Mouse (Mus musculus) midbrain, embryonic 13.5 days (tissue): ENCODE measurements around the gene Nt5c2. TPM values are rescaled to one million over a fixed set of nuclear protein-coding genes. Genes with fewer than 3 reads are reported as not detected.
A peak's percentile ranks its signal among the peaks of the same experiment; 100 is the strongest.

Experiments used
- ATAC-seq: fragments of 200-750 bp; cut with Nextera tagmentation; 2 replicates; pipeline ENCODE4 v1.8.0; 2017; ENCODE audit warnings: mild to moderate bottlenecking, moderate TSS enrichment, moderate library complexity
- H3K27ac ChIP-seq: fragments of 300-500 bp; sonication (generic); 2 replicates; pipeline ENCODE4 v1.5.1; 2015; ENCODE audit warnings: inconsistent platforms, mild to moderate bottlenecking, moderate library complexity
- H3K27me3 ChIP-seq: fragments of 300-500 bp; sonication (generic); 2 replicates; pipeline ENCODE4 v1.6.1; 2015; ENCODE audit warnings: mild to moderate bottlenecking, inconsistent platforms
- H3K36me3 ChIP-seq: fragments of 300-500 bp; sonication (generic); 2 replicates; pipeline ENCODE4 v1.6.1; 2015; ENCODE audit warnings: mild to moderate bottlenecking, inconsistent platforms
- H3K4me1 ChIP-seq: fragments of 300-500 bp; sonication (generic); replicated peaks from 2 replicates; pipeline ENCODE4 v1.6.1; 2015; ENCODE audit warnings: inconsistent platforms
- H3K4me2 ChIP-seq: fragments of 300-500 bp; sonication (generic); replicated peaks from 2 replicates; pipeline ENCODE4 v1.6.1; 2015; ENCODE audit warnings: moderate library complexity, mild to moderate bottlenecking, inconsistent platforms
- H3K4me3 ChIP-seq: fragments of 300-500 bp; sonication (generic); replicated peaks from 2 replicates; pipeline ENCODE4 v1.5.1; 2015; ENCODE audit warnings: mild to moderate bottlenecking, inconsistent platforms
- H3K9ac ChIP-seq: fragments of 300-500 bp; sonication (generic); replicated peaks from 2 replicates; pipeline ENCODE4 v1.6.1; 2015; ENCODE audit warnings: mild to moderate bottlenecking, inconsistent platforms
- H3K9me3 ChIP-seq: fragments of 300-500 bp; sonication (generic); 2 replicates; pipeline ENCODE4 v1.6.1; 2016; ENCODE audit warnings: mild to moderate bottlenecking, inconsistent platforms
- WGBS: fragments of 180-500 bp; shearing (Covaris S2); methylation state at CpG from one replicate; pipeline ENCODE4 v1.1.7; 2015; 5-methylcytosine and 5-hydroxymethylcytosine counted together
- polyA plus RNA-seq: library from polyadenylated mRNA; unstranded; fragments of >200 nt; fragmentation: Nextera tagmentation; extraction: Ambion mirVana; gene quantifications from 2 replicates; pipeline ENCODE4 v1.2.1, GENCODE M21; 2015

The Nt5c2 gene
- polyA plus RNA-seq, 1 experiment from 2014 or later, result 97.2 TPM

DNA sequence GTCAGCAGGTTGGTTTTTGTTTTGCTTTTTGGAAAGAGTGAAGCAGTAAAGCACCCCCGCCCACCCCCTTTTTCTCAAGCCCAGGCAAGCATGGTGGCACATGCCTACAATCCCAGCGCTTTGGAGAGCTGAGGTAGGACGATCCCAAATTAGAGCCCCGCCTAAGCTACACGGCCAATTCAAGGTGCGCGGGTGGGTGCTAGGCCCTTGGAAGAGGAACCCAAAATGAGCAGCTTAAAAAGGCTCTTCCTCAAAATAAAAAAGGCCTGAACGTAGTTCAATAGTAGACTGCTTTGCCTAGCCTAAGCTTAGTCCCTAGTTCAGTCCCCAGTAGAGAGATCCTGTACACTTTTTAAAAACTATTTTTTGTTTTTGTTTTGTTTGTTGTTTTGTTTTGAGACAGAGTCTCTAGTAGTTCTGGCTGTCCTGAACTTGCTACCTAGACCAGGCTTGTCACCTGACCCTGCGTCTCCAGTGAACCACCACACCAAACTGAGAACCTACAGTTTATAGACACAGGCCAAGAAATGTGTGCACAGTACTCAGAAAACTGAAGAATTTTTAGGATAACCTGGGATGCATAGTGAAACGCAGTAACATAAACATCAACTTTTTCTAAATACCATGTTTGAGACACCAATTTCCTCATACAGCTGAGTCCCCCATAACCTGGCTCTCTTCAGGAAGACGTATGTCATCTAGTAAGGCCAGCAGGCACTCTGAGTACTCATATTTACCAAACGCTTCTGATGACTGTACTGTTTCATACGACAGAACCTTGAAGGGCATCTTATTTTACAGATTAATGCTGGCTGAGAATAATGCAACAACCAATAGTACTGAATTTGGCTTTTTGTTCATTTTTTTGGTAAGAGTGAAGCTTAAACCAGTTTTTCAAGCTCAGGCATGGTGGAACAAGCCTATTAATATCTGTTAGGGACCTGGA lies 54.6 kb downstream of the Nt5c2 start:
- 83% methylated on average over 13 of the region's 13 CpGs for WGBS
- peak overlapping the region; percentile 99 for H3K27ac ChIP-seq
- H3K4me2 ChIP-seq, result peak overlapping the region; percentile 72
- H3K9ac ChIP-seq, result peak overlapping the region; percentile 93
- H3K36me3 ChIP-seq, result no peaks in the 10 kb centered on the region
- H3K9me3 ChIP-seq, result no peaks in the 10 kb centered on the region
- H3K27me3 ChIP-seq, result no peaks in the 10 kb centered on the region
- peaks cover 28% of the 10 kb centered on the region for H3K4me1 ChIP-seq
- ATAC-seq, result no peak
- peak overlapping the region; percentile 78 for H3K4me3 ChIP-seq

DNA sequence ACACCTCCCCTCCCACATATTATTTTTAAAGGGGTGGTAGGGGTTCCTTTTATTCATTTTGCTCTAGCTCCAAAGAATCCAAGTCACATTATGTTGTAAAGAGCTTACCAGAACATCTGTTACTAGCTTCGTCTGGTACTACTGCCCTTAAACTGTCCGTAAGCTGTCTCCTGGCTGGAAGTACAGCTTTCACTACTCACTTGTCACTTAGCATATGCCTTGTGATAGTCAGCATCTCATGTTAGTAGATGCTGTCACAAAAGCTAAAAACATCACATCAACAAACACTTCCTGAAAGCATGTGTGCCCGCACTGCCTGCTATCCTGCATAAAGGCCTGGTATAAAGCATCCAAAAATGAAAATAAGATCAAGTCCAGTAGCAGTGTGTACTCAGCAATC lies 55.4 kb downstream of the Nt5c2 start:
- no peak overlapping the region for H3K4me3 ChIP-seq
- H3K4me1 ChIP-seq, result peaks cover 28% of the 10 kb centered on the region
- H3K27ac ChIP-seq, result no peak overlapping the region
- H3K36me3 ChIP-seq, result no peaks in the 10 kb centered on the region
- no peaks in the 10 kb centered on the region for H3K27me3 ChIP-seq
- no peak for ATAC-seq
- no peak overlapping the region; the same call in 1 of the 2 replicates for H3K9ac ChIP-seq
- H3K4me2 ChIP-seq, result peak overlapping the region; percentile 72; the same call in 1 of the 2 replicates
- no peaks in the 10 kb centered on the region for H3K9me3 ChIP-seq
- WGBS, result 83% methylated on average over 3 of the region's 3 CpGs

DNA sequence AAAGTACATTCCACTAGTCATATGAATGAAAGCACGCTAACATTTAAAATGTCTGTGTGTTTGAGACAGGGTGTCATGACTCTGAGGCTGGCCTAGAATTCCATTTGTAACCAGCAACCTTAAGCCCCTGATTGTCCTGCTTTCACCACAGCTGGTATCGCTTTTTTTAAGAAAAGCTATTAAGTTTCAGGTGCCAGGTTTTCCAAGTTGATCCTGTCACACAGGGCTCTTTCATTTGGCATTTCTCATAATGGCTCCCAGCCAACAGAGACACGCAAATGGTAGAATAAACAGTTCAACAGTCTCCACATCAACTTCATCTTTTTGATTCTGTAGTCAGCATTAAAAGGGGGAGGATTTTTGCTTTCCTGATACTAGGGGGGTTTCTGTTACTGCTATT lies 56.4 kb downstream of the Nt5c2 start:
- Histone ChIP-seq H3K4me3 (no peak overlapping the region), H3K9me3 (no peaks in the 10 kb centered on the region), H3K36me3 (no peaks in the 10 kb centered on the region), H3K27me3 (no peaks in the 10 kb centered on the region), H3K27ac (no peak overlapping the region), H3K4me1 (peaks cover 28% of the 10 kb centered on the region), H3K9ac (no peak overlapping the region), H3K4me2 (no peak overlapping the region)
- WGBS, result 82% methylated on average over 3 of the region's 3 CpGs
- ATAC-seq, result no peak

DNA sequence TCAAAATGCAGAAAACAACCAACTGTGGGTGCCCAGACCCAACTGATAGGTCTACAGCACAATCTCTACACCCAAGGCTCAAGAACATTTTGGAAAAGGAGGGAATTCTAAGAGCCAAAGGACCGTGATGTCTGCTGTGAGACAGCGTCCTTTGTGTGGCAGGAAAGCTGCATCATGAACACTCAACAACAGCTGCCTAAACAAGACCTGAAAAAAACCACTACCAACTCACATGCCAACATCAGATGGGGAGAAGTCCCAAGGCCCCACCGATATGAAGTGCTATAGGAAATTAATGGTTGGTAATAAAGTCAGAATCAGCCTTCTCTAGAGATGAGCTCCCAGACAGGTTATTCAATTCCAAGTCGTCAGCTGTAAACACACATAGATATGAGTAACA lies 57.0 kb downstream of the Nt5c2 start:
- WGBS, result 85% methylated on average over 4 of the region's 4 CpGs
- ATAC-seq, result no peak
- no peaks in the 10 kb centered on the region for H3K9me3 ChIP-seq

DNA sequence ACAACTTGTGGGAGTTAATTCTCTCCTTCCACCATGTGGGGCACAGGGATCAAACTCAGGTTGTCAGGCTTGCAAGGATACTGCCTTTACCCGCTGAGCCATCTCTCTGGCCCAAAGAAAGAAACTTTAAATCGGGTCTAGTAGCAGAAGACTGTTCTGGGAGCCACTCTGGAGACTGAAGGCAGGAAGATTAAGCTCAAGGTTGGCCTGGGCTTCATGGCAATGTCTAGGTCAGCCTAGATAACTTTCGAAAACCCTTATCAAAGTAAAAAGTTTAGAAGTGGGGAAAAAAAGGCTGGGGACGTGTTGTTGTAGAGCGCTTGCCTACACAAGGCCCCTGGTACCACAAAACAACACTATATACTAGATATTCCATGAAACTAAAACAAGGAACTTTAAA lies 58.0 kb downstream of the Nt5c2 start:
- no peak for ATAC-seq
- Histone ChIP-seq H3K4me3 (no peak overlapping the region), H3K27me3 (no peaks in the 10 kb centered on the region), H3K4me1 (peaks cover 23% of the 10 kb centered on the region), H3K36me3 (no peaks in the 10 kb centered on the region), H3K27ac (no peak overlapping the region), H3K9me3 (no peaks in the 10 kb centered on the region), H3K4me2 (no peak overlapping the region), H3K9ac (no peak overlapping the region)
- WGBS, result 97% methylated on average over 5 of the region's 5 CpGs

More for the DNA sequence above, 57.0 kb downstream of the Nt5c2 start:
- no peak overlapping the region for H3K4me3 ChIP-seq
- H3K27me3 ChIP-seq, result no peaks in the 10 kb centered on the region
- H3K4me2 ChIP-seq, result no peak overlapping the region
- no peaks in the 10 kb centered on the region for H3K36me3 ChIP-seq
- no peak overlapping the region for H3K9ac ChIP-seq
- peaks cover 28% of the 10 kb centered on the region for H3K4me1 ChIP-seq
- H3K27ac ChIP-seq, result no peak overlapping the region

DNA sequence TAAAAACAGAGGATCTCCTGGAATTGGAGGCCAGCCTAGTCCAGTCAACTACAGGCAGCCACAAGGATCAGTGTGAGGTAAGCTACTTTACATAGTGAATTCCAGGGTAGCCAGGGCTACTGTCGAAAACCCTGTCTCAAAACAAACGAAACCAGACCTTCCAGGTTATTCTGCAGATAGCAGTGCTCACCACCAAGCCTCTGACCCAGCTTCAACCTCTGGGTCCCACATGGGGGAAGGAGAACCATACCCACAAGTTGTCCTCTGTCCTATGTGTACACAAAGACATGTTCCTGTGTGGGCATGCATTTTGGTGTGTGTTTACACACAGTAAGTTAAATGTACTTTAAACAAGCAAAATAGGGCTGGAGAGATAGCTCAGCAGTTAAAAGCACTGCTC lies 58.5 kb downstream of the Nt5c2 start:
- Histone ChIP-seq H3K4me1 (peaks cover 23% of the 10 kb centered on the region), H3K36me3 (no peaks in the 10 kb centered on the region), H3K9ac (no peak overlapping the region), H3K27ac (no peak overlapping the region), H3K4me3 (no peak overlapping the region), H3K4me2 (no peak overlapping the region), H3K27me3 (no peaks in the 10 kb centered on the region), H3K9me3 (no peaks in the 10 kb centered on the region)
- no peak for ATAC-seq
- WGBS, result 85% methylated on average over 2 of the region's 2 CpGs

DNA sequence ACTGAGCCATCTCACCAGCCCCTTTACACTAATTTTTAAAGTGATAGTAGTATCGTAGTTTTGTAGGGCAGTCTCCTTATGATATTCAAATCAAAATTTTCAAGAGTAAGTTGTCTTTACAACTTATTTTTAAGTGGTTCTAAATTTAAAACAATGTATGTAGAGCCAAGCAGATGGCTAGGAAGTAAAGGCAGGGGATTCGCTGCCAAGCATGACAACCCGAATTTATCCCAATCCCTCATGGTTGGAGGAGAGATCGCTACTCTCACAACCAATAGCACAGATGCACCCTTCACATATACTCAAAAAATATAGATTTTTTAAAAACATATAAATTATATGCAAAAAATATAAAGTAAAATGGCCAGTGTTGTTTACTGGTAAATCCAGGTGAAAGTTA lies 59.3 kb downstream of the Nt5c2 start:
- Histone ChIP-seq H3K9me3 (no peaks in the 10 kb centered on the region), H3K27me3 (no peaks in the 10 kb centered on the region), H3K4me3 (no peak overlapping the region), H3K27ac (no peak overlapping the region), H3K4me1 (peaks cover 18% of the 10 kb centered on the region), H3K9ac (no peak overlapping the region), H3K4me2 (no peak overlapping the region), H3K36me3 (peaks cover 4% of the 10 kb centered on the region)
- 99% methylated on average over 4 of the region's 4 CpGs for WGBS
- no peak for ATAC-seq

DNA sequence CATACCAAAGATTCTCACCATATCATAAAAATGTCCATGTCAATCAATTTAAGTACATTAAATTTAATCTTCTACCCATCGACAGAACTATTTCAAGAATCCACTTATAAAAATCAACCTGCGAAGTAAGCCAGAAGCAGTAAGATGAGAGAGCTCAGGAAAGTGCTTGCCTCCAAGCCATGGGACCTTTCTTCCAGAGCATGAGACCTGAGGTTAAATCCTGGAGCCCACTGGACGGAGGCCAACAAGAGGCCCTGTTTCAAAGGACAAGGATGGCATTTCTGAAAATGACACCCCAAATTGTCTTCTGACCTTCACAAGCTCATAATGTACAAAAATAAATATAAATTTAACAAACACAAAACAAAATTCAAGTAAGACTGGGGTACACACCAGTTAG lies 61.4 kb downstream of the Nt5c2 start:
- no peaks in the 10 kb centered on the region for H3K9me3 ChIP-seq
- 94% methylated on average over 3 of the region's 3 CpGs for WGBS
- H3K36me3 ChIP-seq, result peaks cover 17% of the 10 kb centered on the region
- H3K27me3 ChIP-seq, result no peaks in the 10 kb centered on the region
- no peak overlapping the region for H3K4me2 ChIP-seq
- H3K4me1 ChIP-seq, result no peaks in the 10 kb centered on the region
- H3K27ac ChIP-seq, result no peak overlapping the region
- no peak overlapping the region for H3K4me3 ChIP-seq
- ATAC-seq, result no peak
- H3K9ac ChIP-seq, result no peak overlapping the region

DNA sequence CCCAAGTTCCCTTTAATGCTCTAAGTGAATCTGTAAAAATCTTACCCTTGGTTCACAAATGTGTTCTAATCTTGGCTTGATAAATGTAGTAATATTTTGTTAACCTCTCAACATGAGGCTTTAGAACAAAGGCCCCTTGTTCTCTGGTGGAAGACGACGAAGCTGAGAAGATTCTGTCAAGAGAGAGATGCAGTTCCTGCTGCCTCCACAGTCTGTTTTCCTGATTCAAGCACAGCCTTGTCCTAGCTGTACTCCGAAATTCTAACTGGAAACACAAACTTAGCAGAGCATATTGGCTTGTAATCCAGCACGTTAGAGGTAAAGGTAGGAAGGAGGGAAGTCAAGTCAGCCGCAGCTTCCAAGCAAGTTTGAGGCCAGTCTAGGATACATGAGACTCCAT lies 62.0 kb downstream of the Nt5c2 start:
- Histone ChIP-seq H3K9ac (no peak overlapping the region), H3K27me3 (no peaks in the 10 kb centered on the region), H3K4me2 (no peak overlapping the region), H3K9me3 (no peaks in the 10 kb centered on the region), H3K27ac (no peak overlapping the region), H3K4me3 (no peak overlapping the region), H3K4me1 (no peaks in the 10 kb centered on the region), H3K36me3 (peaks cover 17% of the 10 kb centered on the region)
- 82% methylated on average over 5 of the region's 5 CpGs for WGBS
- no peak for ATAC-seq

DNA sequence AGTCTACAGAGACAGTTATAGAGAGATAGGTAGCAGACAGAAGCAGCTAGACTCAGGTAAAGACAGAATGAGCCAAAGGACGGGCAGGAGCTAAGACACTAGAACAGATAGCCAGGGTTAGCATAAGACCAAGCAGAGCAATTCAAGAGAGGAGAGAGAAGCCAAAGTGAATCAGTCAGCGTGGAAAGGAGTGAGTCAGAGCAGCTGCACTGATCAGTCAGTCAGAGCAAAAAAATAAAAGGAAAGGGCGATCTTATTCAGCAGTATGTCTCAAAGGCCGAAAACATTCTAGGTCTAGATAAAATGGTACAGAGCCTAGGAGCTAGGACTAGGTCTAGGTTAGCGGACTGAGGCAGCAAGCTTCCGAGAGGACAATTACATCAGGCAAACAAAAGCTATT lies 70.6 kb downstream of the Nt5c2 start:
- no peak overlapping the region for H3K4me3 ChIP-seq
- H3K36me3 ChIP-seq, result peaks cover 15% of the 10 kb centered on the region
- no peaks in the 10 kb centered on the region for H3K27me3 ChIP-seq
- H3K9ac ChIP-seq, result no peak overlapping the region
- H3K9me3 ChIP-seq, result no peaks in the 10 kb centered on the region
- no peaks in the 10 kb centered on the region for H3K4me1 ChIP-seq
- H3K4me2 ChIP-seq, result no peak overlapping the region
- no peak overlapping the region for H3K27ac ChIP-seq
- no peak for ATAC-seq
- 85% methylated on average over 6 of the region's 6 CpGs for WGBS

DNA sequence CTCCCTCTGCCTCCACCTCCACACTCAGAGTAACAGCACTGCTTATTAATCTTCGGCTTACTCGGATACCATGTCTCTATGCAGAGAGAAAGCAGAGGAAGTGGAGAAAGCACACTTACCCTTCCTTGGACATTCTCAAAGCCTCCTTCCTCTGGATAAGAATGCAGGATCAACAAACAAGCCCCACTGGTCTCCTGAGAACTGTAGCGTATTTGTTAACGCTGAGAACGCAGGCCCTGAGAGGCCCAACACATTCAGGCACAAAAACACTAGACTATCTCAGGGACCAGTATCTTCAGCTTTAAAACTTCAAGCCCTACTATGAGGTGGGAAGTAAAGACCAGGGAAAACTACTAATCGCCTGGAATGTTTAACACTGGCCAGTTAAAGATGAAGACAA lies 77.8 kb downstream of the Nt5c2 start:
- Histone ChIP-seq H3K27me3 (no peaks in the 10 kb centered on the region), H3K9me3 (no peaks in the 10 kb centered on the region), H3K27ac (peak overlapping the region; percentile 19; the same call in 1 of the 2 replicates), H3K4me2 (no peak overlapping the region; the same call in 1 of the 2 replicates), H3K36me3 (no peaks in the 10 kb centered on the region), H3K9ac (no peak overlapping the region), H3K4me3 (no peak overlapping the region), H3K4me1 (peaks cover 9% of the 10 kb centered on the region)
- WGBS, result 53% methylated on average over 6 of the region's 6 CpGs
- no peak for ATAC-seq

DNA sequence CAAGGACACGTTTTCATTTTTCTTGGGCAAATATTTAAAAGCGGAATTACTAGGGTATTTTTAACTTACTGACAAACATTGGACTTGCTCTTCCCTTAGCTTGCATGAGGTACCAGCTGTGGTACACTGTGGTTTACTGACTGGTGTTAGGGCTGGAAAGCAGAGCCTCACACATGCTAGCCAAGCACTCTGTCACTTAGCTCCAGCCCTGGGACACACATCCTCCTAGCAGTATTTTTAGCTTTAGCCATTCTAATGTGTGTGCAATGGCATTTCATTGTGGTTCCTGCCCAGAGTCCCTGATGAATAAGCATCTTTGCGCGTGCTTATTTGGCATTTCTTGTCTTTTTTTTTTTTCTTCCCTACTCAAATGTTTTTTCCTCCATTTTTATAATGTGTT lies 80.9 kb downstream of the Nt5c2 start:
- H3K4me1 ChIP-seq, result peaks cover 9% of the 10 kb centered on the region
- WGBS, result 90% methylated on average over 4 of the region's 4 CpGs
- H3K4me2 ChIP-seq, result no peak overlapping the region
- no peak overlapping the region for H3K4me3 ChIP-seq
- H3K9me3 ChIP-seq, result no peaks in the 10 kb centered on the region
- no peak overlapping the region for H3K27ac ChIP-seq
- H3K27me3 ChIP-seq, result no peaks in the 10 kb centered on the region
- no peaks in the 10 kb centered on the region for H3K36me3 ChIP-seq
- no peak for ATAC-seq
- no peak overlapping the region for H3K9ac ChIP-seq
